Mouse (Mus musculus) megakaryocyte, embryonic 14.5 days (primary cell): ENCODE data around the gene Phactr1.

ENCODE experiments used
- FLI1 ChIP-seq: IDR thresholded peaks from 2 replicates; pipeline ENCODE4 v1.6.1; 2012; ENCODE audit warnings: low read length, inconsistent platforms, mixed read lengths
- GATA1 ChIP-seq: IDR thresholded peaks from 3 replicates; pipeline ENCODE4 v1.6.1; 2012; ENCODE audit warnings: mixed read lengths, low read length, inconsistent platforms, borderline replicate concordance

GRCm38 (mm10) chr13:42711510-42711909 is 31.1 kb downstream of the Phactr1 start:
- TF ChIP-seq GATA1: no peak
- no peak for TF ChIP-seq FLI1
